Mouse (Mus musculus): ENCODE results near the gene Efna2.
"Not testable (repeated sequence)": the region's sequence is repeated elsewhere in the genome, so short reads cannot be mapped to it uniquely, and the experiment has no call there.

The Efna2 gene

GRCm38 (mm10) chr10:80154384-80154783 is 24.9 kb upstream of the Efna2 start:
- no peak for DNase-seq (ENCODE audit: low read depth in 2 of 2, low spot score in 2 of 2)

- no peak for DNase-seq (ENCODE audit: low read depth in 2 of 2, low spot score in 2 of 2)
Measured at GRCm38 (mm10) chr10:80155277-80155676, 24.0 kb upstream of the Efna2 start.

GRCm38 (mm10) chr10:80156002-80156751 is 23.1 kb upstream of the Efna2 start:
- no peak for DNase-seq (ENCODE audit: low read depth in 2 of 2, low spot score in 2 of 2)

GRCm38 (mm10) chr10:80156752-80157053 is 22.6 kb upstream of the Efna2 start:
- no peak for DNase-seq (ENCODE audit: low read depth in 2 of 2, low spot score in 2 of 2)

- no peak for DNase-seq (ENCODE audit: low read depth in 2 of 2, low spot score in 2 of 2)
Measured at GRCm38 (mm10) chr10:80157141-80157929, 21.9 kb upstream of the Efna2 start.

GRCm38 (mm10) chr10:80158307-80158986 is 20.8 kb upstream of the Efna2 start:
- peak in 1 of 2 experiments; percentile 53 for DNase-seq (ENCODE audit: low read depth in 2 of 2, low spot score in 2 of 2)

- DNase-seq (ENCODE audit: low read depth in 2 of 2, low spot score in 2 of 2), result no peak
Measured at GRCm38 (mm10) chr10:80159021-80159560, 20.2 kb upstream of the Efna2 start.

GRCm38 (mm10) chr10:80159561-80160454 is 19.5 kb upstream of the Efna2 start:
- DNase-seq (ENCODE audit: low read depth in 2 of 2, low spot score in 2 of 2), result peak; percentile 99

GRCm38 (mm10) chr10:80160455-80161371 is 18.6 kb upstream of the Efna2 start:
- DNase-seq (ENCODE audit: low read depth in 2 of 2, low spot score in 2 of 2), result no peak

GRCm38 (mm10) chr10:80161522-80162242 is 17.6 kb upstream of the Efna2 start:
- DNase-seq (ENCODE audit: low read depth in 2 of 2, low spot score in 2 of 2), result no peak

- no peak for DNase-seq (ENCODE audit: low read depth in 2 of 2, low spot score in 2 of 2)
Measured at GRCm38 (mm10) chr10:80162243-80162608, 17.1 kb upstream of the Efna2 start.

- DNase-seq (ENCODE audit: low read depth in 2 of 2, low spot score in 2 of 2), result no peak
Measured at GRCm38 (mm10) chr10:80162716-80163299, 16.5 kb upstream of the Efna2 start.

- DNase-seq (ENCODE audit: low read depth in 2 of 2, low spot score in 2 of 2), result no peak
Measured at GRCm38 (mm10) chr10:80163721-80164120, 15.6 kb upstream of the Efna2 start.

- no peak for DNase-seq (ENCODE audit: low read depth in 2 of 2, low spot score in 2 of 2)
Measured at GRCm38 (mm10) chr10:80164161-80164997, 14.9 kb upstream of the Efna2 start.

GRCm38 (mm10) chr10:80164998-80165344 is 14.3 kb upstream of the Efna2 start:
- DNase-seq (ENCODE audit: low read depth in 2 of 2, low spot score in 2 of 2), result peak; percentile 88 to 91

- no peak for DNase-seq (ENCODE audit: low read depth in 2 of 2, low spot score in 2 of 2)
Measured at GRCm38 (mm10) chr10:80165392-80166128, 13.7 kb upstream of the Efna2 start, which contains the start of gene Cirbp. Cirbp (plus strand) TSS chr10:80165985.

GRCm38 (mm10) chr10:80166136-80166535 is 13.1 kb upstream of the Efna2 start:
- not testable (repeated sequence) for DNase-seq (ENCODE audit: low read depth in 2 of 2, low spot score in 2 of 2)

All from CD8-positive naive resting alpha-beta T cell, adult 2 months (primary cell).